In genomic region chr3:139074484-139075211, GRCm38 (mm10) we compare ENCODE assay signal across 8 mouse cellular contexts. TPM values are rescaled to one million over a fixed set of nuclear protein-coding genes. Genes with fewer than 3 reads are reported as not detected.
DNase-seq lines count a peak whose midpoint lies in the region; ATAC-seq and TF ChIP-seq lines count a peak whose summit lies in the region.

Gene Rap1gds1, minus strand, starts transcription at chr3:139075201.

- TF ChIP-seq POLR2A in kidney, adult 2 months (IDR thresholded peaks at IDR 0.05; ENCODE audit: low read depth, low read length) = no peak

- peak; percentile 72 for ATAC-seq in embryonic facial prominence, embryonic 12.5 days (ENCODE audit: insufficient number of reproducible peaks, insufficient read depth, low FRiP score, low TSS enrichment)
- ATAC-seq in limb, embryonic 13.5 days (ENCODE audit: low FRiP score, low read depth) = peak; percentile 66
- ATAC-seq in midbrain, embryonic 15.5 days (replicated peaks) = peak; percentile 86

- H3K4me3 ChIP-seq in embryonic facial prominence, embryonic 12.5 days = peak within 1 kb of the TSS; percentile 80
- H3K4me3 ChIP-seq in kidney, adult 2 months (ENCODE audit: insufficient read depth, low read depth, low read length) = peak within 1 kb of the TSS; percentile 86
- peak within 1 kb of the TSS; percentile 86 for H3K4me3 ChIP-seq in limb, embryonic 13.5 days
- peak within 1 kb of the TSS; percentile 99 for H3K4me3 ChIP-seq in midbrain, embryonic 15.5 days

- no peaks in the 10 kb centered on the region for H3K9me3 ChIP-seq in embryonic facial prominence, embryonic 12.5 days
- no peaks in the 10 kb centered on the region for H3K9me3 ChIP-seq in limb, embryonic 13.5 days
- no peaks in the 10 kb centered on the region for H3K9me3 ChIP-seq in midbrain, embryonic 15.5 days

- H3K9ac ChIP-seq in embryonic facial prominence, embryonic 12.5 days = peak within 1 kb of the TSS; percentile 87
- H3K9ac ChIP-seq in limb, embryonic 13.5 days = peak within 1 kb of the TSS; percentile 92
- H3K9ac ChIP-seq in midbrain, embryonic 15.5 days = peak within 1 kb of the TSS; percentile 80

- no peaks in the 10 kb centered on the region for H3K27me3 ChIP-seq in embryonic facial prominence, embryonic 12.5 days
- no peaks in the 10 kb centered on the region for H3K27me3 ChIP-seq in kidney, adult 2 months (replicated peaks; ENCODE audit: control insufficient read depth, insufficient read depth, low read length)
- H3K27me3 ChIP-seq in limb, embryonic 13.5 days = no peaks in the 10 kb centered on the region
- H3K27me3 ChIP-seq in midbrain, embryonic 15.5 days (replicated peaks) = no peaks in the 10 kb centered on the region

- no peak for TF ChIP-seq CTCF in kidney, adult 2 months (conservative IDR thresholded peaks at IDR 0.05; ENCODE audit: insufficient read depth, insufficient read length, low read depth, low read length)

- H3K4me1 ChIP-seq in embryonic facial prominence, embryonic 12.5 days = peaks cover 3% of the 10 kb centered on the region; the same call in 1 of the 2 replicates
- H3K4me1 ChIP-seq in kidney, adult 2 months (ENCODE audit: control insufficient read depth, insufficient read depth, low read length) = peaks cover 3% of the 10 kb centered on the region; the same call in 1 of the 2 replicates
- H3K4me1 ChIP-seq in limb, embryonic 13.5 days = peaks cover 18% of the 10 kb centered on the region
- peaks cover 16% of the 10 kb centered on the region for H3K4me1 ChIP-seq in midbrain, embryonic 15.5 days

- under 1% methylated on average over 81 of the region's 97 CpGs for WGBS in embryonic facial prominence, embryonic 12.5 days
- WGBS in kidney, adult 2 months = 1% methylated on average over 93 of the region's 97 CpGs
- under 1% methylated on average over 76 of the region's 97 CpGs for WGBS in limb, embryonic 13.5 days
- under 1% methylated on average over 80 of the region's 97 CpGs for WGBS in midbrain, embryonic 15.5 days

- no peaks in the 10 kb centered on the region for H3K36me3 ChIP-seq in embryonic facial prominence, embryonic 12.5 days
- H3K36me3 ChIP-seq in kidney, adult 2 months (ENCODE audit: control insufficient read depth, insufficient read depth, low read length) = no peaks in the 10 kb centered on the region
- H3K36me3 ChIP-seq in limb, embryonic 13.5 days = no peaks in the 10 kb centered on the region
- H3K36me3 ChIP-seq in midbrain, embryonic 15.5 days (replicated peaks) = no peaks in the 10 kb centered on the region

- peak; percentile 55 for DNase-seq in layer of hippocampus, adult 11-12 months (ENCODE audit: low spot score)
- no peak for DNase-seq in layer of hippocampus, adult 9-10 months (ENCODE audit: low spot score)
- peak; percentile 72 to 77 for DNase-seq in heart, adult 18-20 months
- DNase-seq in kidney, adult 2 months = peak; percentile 63
- peak; percentile 63 to 68 for DNase-seq in spleen, adult 18-20 months

- peak within 1 kb of the TSS; percentile 90 for H3K4me2 ChIP-seq in embryonic facial prominence, embryonic 12.5 days (replicated peaks)
- peak within 1 kb of the TSS; percentile 87 for H3K4me2 ChIP-seq in limb, embryonic 13.5 days (replicated peaks)
- peak within 1 kb of the TSS; percentile 95 for H3K4me2 ChIP-seq in midbrain, embryonic 15.5 days

- H3K27ac ChIP-seq in embryonic facial prominence, embryonic 12.5 days = peak within 1 kb of the TSS; percentile 96
- peak within 1 kb of the TSS; percentile 80 for H3K27ac ChIP-seq in kidney, adult 2 months (ENCODE audit: insufficient read depth, low read depth, low read length)
- H3K27ac ChIP-seq in limb, embryonic 13.5 days = peak within 1 kb of the TSS; percentile 96
- peak within 1 kb of the TSS; percentile 93 for H3K27ac ChIP-seq in midbrain, embryonic 15.5 days

RNA-seq across cellular contexts. Expression of gene Rap1gds1, which starts in this region (rescaled TPM):
- 65.4 and 66.3 TPM in 2 replicates for polyA plus RNA-seq in embryonic facial prominence, embryonic 12.5 days (2016; fragmentation: Nextera tagmentation; extraction: Ambion mirVana)
- 10 to 100 TPM; 26.6 to 26.8 TPM for total RNA-seq in heart, adult 18-20 months (2021)
- 20.1 and 26.2 TPM in 2 replicates for polyA plus RNA-seq in kidney, adult 2 months (2012; rRNA removed)
- polyA plus RNA-seq in limb, embryonic 13.5 days (2015; fragmentation: Nextera tagmentation; extraction: Ambion mirVana) = 51.2 and 55.4 TPM in 2 replicates
- 68.6 and 70.6 TPM in 2 replicates for polyA plus RNA-seq in midbrain, embryonic 15.5 days (2015; fragmentation: Nextera tagmentation; extraction: Ambion mirVana)
